Mouse (Mus musculus): ENCODE data around the gene Hist1h1e. TPM values are rescaled to one million over a fixed set of nuclear protein-coding genes. Genes with fewer than 3 reads are reported as not detected.

The Hist1h1e gene
- 10 to 100 TPM; 31.1 to 41.1 TPM for total RNA-seq (2021)
- long read RNA-seq, experiment 1, result 0 reads
- long read RNA-seq, experiment 2, result 0 reads

DNA sequence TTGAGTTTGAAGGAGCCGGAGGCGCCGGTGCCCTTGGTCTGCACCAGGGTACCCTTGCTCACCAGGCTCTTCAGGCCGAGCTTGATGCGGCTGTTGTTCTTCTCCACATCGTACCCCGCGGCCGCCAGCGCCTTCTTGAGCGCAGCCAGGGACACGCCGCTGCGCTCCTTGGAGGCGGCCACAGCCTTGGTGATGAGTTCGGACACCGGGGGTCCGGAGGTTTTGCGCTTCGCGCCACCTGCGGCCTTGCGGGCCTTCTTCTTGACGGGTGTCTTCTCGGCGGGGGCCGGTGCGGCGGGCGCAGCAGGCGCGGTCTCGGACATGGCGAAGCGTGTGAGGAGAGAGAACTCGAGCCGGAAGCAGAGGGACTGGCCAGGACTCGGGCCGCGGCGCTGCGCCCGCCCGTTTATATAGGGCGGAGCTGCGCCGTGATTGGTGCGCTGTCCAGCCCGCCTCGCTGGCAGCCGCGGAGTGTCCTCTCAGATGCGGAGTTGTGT, at the start of gene Hist1h1e:
Hist1h1e (minus strand) TSS at position 384 of the 497 bp plus-strand sequence.
- DNase-seq (ENCODE audit: low spot score), result peak; percentile 83

DNA sequence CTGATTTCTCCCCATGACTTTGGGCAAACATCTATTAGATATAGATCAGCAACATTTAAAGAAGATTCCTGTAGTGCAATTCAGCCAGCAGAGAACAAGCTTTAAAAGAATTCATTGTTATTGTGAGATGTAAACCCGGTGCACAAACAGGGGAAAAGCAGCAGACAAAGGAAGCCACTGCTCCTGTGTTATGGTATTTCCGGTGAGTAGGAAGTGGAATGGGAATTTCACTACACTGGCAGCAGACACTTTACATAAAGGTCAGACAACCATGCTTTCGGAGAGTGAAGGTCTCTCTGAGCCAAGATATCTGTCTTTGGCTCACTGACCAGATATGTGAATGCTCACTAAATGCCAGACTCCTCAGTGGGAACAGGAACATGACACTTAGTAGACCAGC, 40.2 kb upstream of the Hist1h1e start:
- no peak for DNase-seq (ENCODE audit: low spot score)

DNA sequence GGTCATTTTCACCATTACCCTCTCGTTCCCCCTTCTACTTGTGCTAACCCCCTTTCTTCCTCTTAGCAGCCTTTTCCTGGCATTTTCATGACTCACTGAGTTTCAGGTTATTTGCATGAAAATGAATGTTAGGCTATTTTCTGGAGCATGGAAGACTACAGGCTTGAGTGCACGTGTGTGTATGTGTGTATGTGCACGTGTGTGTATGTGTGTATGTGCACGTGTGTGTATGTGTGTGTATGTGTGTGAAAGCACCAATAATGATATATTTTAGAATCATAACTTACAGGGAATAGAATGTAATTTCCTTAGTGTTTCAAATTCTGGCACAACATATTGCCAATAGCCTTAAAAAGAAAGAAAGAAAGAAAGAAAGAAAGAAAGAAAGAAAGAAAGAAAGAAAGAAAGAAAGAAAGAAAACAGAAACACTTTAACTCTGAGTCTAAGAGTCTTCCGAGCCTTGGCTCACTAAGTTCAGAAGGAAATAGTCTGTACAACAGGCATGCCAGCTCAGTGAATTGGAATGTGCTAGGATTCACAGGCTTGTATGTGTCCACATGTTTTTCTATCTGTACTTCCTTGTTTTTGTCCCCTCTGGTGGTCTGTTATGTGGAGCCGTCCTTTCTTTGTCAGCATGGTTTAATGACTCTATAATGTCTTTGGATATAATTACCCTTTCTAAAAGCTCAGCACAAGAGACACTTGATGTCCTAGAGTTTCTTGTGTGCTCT, 37.4 kb upstream of the Hist1h1e start:
- no peak for DNase-seq (ENCODE audit: low spot score)

DNA sequence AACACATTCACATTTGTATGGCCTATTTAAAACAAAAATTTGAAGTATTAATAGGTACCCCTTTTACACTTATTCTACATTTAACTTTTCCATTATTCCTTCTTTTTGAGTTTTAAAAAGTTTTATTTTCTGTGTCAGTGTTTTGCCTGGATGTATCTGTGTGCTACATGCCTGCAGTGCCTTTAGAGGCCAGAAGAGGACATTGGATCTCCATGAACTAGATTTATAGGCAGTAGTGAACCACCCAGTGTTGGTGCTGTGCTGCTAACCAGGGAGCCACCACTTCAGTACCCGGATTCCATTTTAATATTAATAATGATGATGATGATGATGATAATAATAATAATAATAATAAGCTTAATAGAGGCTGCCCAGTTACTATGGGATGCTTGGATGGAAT, 8.3 kb upstream of the Hist1h1e start:
- DNase-seq (ENCODE audit: low spot score), result no peak

DNA sequence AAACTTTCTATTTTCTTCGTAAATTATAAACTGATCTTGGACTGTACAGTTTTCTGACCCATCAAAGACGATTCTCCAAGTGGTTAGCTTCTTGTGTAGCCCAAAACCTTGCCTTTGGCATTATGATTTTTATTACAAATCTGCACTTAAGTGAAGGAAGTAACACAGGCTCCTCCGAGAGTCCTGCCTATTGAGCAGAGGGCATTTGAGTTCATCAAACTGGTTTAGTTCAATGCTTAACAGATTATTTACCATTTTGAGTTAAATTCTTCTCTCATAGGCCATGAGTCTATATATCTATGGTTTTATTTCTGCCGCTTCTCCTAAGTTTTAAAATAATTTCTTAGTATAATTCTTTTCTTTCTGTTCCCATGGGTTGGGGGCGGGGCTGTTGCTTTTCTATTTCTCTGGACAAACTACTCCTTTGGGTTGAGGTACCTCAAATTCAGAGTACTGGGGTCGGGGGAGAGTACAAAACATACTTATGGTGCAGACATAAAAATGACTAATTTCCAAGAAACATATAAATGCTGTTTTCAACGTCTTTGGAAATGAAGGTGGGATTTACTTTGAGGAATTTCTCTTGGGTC, 598 bp upstream of the Hist1h1e start:
- no peak for DNase-seq (ENCODE audit: low spot score)

DNA sequence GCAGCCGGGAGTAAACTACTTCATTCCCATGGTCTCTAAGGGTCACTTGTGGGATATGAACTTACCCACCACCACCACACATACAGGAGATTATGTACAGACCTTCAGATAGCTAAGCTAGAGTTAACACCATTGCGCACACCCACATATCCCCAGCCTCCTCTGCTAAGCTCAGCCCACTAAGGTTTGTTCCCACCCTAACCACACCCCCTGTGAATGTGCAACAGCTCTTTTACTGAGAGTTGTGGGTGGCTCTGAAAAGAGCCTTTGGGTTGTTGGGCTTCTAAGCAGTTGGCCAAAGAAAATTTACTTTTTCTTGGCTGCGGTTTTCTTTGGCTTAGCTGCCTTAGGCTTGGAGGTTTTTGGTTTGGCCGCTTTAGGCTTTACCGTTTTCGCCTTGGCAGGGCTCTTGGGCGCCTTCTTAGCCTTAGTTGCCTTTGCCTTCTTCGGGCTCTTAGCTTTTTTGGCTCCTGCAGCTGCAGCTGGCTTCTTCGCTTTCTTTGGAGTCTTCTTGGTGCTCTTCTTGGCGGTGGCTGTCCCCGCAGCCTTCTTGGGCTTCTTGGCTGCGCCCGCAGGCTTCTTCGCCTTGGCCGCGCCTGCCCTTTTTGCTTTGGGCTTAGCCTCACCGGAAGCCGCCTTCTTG, 705 bp downstream of the Hist1h1e start:
- peak; percentile 76 for DNase-seq (ENCODE audit: low spot score)

DNA sequence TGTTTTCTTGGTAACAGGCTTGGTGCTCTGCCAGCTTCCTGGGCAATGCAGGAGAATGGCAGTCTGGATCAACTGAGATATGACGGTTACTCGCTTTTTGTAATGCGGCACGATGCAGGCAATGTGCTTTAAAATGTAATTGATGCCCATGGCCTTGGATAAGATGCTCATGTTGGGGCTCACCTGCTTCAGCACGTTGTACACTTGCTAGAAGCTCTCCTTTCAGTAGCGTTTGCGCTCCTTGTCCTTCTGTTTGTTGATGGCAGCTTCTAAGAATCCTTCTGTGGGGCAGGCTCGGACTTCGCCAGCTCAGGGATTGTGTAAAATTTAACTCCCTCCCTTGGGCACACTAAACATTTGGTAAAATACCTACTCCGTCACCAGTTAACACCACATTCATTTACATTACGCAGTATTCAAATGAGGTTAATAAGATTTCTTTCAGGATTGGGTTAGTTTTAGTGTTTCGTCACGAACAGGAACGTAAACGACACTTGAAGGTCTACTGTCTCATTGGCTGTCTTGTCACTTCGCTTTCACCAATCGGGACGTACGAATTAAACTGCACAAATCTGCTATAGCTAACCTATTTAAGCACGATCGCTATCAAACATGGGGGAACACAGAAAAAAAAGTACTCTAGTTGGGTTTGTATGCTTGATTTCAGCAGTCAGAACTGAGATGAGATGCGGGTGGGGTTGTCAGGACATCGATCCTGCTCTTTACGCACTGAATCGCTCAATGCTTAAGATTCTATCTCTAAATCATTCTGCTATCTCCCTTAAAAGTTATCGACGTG, 1.4 kb downstream of the Hist1h1e start, which contains the start of gene Hist1h2be:
Hist1h2be (minus strand) TSS at position 392 of the 799 bp plus-strand sequence.
- DNase-seq (ENCODE audit: low spot score), result peak; percentile 62

DNA sequence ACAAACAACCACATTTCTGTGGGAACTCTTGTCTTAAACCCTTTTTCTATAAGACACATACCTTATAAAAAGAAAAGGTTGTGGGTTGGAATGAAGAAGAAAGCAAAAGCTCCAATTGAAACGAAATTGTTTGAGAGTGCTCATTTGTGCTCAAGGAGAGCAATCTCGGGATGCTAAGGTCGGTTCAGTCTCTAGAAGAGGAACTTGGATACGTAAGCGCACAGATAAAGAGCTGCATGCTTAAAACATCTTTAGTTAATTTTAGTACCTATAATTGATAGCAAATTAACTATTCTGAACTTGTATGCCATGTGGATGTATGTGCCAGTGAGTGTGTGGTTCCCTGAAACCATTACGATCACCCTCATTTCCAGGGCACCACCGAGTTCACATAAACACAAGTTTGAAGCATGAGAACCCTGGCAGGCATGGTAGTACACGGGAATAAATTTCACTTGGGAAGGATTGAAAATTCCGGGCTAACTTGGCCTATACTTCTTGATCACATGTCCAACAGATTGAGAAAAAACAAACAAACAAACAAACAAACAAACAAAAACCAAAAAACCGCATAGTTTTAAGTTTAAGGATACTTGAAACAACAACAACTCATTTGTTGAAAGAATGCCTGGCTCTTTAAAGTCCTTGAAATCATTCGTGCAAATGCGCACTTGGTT, 2.2 kb downstream of the Hist1h1e start:
- DNase-seq (ENCODE audit: low spot score), result no peak

DNA sequence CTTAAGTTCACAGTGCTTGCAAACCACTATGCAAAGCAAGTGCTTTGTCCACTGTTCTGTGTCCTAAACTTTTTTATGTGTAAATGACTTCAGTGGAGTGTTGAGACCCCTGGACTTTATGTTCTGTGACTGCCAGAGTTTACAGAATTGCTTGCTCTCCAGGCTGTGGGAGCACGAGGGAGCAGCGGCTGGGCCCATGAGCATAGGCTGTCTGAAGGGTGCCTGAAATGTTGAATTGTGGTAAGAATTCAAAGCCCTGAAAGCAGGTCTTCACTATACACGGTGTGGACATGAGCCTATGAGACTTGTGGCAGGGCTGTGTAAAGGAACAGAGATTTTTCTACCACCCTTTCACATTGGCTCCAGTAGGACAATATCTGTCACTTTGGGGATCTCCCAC, 10.7 kb downstream of the Hist1h1e start:
- no peak for DNase-seq (ENCODE audit: low spot score)

DNA sequence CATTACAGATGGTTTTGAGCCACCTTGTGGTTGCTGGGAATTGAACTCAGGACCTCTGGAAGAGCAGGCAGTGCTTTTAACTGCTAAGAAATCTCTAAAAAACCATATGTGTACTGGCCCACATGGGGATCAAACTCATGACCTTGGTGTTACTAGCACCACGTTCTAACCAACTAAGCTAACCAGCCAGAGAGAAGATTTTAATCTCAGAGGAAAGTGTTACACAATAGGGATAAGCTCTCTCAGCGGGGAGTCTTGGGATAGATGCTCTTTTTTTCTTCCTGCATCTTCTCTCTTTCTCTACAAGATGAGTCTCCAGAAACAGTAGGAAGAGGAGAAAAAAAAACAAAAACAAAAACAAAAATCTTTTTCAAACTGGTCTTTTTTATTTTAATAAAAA, 12.0 kb downstream of the Hist1h1e start:
- no peak for DNase-seq (ENCODE audit: low spot score)

DNA sequence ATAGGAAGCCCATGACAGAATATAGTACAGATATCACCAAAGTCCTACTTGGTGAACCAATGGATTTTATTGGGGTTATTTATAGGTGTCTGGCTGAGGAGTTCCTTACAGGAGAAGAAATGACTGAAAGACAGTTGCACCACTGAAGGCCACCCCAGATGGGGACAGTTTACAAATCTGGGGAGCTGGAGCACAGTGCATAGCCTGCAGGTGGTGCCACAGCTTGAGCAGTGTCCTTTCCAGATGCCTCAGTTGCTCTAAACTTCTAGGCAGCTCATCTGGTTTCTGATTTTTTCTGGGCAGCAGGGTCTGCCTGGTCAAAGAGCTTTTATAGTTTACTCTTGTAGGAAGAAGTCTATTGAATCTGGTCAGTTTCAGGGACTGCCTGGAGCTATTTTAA, 12.5 kb downstream of the Hist1h1e start:
- no peak for DNase-seq (ENCODE audit: low spot score)

DNA sequence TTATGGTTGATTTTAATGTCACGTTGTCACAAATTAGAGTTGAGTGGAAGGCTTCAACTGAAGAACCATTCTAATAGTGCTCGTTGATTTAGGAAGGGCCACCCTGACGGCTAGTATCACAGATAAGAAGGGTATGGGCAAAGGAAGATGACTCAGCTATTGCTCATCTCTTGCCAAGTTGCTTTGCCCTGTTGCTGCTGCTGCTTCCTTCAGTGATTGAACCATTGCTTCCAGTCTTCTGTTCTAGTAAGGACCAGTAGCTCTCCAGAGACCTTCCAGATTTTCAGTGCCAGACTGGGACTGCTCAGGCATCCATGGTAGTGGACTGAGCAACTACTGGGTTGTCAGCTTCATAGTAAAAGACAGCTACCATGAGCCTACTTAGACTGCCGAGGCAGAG, 13.1 kb downstream of the Hist1h1e start:
- DNase-seq (ENCODE audit: low spot score), result no peak

DNA sequence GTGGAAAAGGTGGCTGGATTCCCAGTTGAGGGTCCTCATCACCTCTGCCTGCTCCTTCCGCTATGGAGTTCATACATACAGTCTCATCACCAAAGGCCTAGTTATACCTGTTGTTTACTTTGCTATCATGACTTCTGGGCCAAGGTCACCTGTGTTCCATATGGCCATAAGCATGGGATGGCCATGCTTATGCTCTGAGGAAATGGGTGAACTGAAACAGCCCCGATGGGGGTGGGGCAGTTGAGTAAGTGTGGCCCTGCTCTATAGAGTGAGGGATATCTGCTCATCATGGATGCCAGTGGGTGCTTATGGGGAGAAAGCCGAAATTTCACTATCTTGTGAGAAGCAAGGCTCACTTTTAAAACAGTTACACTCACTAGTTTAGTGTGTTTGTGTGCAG, 17.3 kb downstream of the Hist1h1e start:
- no peak for DNase-seq (ENCODE audit: low spot score)

DNA sequence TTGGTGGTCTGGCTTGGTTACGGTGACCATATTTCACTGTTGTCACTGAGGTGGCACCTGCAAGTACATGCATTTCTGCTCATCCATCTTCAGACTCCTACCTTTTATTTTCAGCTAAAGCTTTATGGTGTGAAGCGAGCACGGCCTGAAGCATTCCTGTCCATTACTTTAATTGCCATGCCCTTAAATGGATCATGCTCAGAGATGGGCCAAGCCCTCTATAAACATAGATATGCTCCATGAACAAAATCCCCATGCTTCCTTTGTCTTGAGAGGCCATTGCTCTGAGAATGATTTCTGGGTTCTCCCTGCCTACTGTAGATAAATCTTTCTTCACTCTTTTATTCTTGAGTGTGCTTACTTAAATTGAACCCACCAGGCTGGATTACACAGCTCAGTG, 17.9 kb downstream of the Hist1h1e start:
- DNase-seq (ENCODE audit: low spot score), result no peak

DNA sequence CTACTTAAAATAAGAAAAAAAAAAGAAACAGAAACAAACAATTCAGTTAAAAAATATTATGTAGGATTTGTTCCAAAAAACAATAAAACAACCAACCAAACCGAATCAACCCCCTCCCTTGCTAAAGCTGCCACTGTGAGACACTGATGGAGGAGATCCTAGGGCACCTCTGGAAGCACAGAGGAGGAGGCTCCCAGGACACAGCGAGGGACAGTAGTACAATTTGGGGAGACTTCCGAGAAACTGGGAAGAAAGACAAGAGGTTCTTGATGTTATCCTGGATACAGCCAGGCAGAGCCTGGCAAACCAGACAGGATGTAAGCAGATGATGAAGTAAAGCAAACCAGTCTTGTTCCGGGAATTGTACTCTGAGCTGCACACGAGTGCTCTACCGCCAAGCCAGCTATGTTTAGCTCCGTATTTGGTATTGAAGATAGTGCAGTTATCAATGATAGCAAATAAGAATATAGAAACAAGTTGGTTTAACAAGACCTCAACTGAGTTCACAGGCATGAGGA, 19.1 kb downstream of the Hist1h1e start:
- no peak for DNase-seq (ENCODE audit: low spot score)

DNA sequence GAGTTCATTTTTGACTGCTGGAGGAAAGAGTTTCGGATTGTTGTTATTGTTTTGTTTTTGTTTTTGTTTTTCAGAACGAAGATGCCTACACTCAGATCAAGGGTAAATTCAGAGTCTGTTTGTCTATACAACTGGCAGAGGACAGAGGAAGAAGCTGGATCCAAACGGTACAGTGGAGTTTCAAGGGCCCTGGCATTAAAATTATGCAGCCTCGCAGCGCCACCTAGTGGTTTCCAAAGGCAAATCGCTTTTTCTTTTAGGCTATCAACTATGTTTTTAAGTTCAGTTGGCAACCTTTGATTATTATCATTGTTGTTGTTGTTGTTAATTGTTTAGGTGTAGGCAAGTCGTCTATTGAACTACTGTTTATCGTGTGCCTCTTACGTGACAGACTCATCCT, 24.4 kb downstream of the Hist1h1e start:
- peak; percentile 80 for DNase-seq (ENCODE audit: low spot score)

DNA sequence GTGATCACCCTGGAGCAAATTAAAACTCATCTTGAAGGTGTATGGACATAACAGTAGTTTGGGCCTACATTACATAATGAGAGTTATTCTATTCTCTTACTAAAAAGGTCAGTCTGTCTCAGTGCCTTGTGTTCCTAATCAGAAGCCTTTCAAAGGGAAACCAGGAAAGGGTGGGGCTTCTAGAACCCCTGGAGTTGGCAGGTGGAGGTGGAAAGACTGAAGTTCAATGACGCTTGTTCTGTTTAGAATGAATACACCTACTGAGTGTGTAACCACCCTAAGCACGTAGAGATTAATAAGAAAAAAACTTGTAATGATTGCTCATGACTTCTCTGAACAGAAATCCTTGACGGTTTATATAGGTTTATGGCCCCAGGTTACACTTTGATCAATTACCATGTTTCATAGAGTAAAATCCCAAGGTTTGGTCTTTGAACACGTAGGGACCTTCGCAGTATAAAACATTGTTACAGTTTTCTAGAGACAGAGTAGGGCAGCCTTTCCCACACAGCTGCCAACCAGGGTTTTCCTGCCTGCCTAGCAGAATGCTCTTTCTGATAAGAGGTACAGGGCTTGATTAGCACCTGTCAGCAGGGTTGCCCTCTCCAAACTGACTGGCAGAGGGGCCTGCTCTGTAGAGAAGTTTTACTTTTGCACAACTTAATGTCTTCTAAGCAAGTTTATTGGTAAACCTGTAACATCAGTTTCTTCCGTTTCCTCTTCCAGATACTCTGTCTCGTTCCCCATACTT, 26.6 kb downstream of the Hist1h1e start:
- DNase-seq (ENCODE audit: low spot score), result no peak

DNA sequence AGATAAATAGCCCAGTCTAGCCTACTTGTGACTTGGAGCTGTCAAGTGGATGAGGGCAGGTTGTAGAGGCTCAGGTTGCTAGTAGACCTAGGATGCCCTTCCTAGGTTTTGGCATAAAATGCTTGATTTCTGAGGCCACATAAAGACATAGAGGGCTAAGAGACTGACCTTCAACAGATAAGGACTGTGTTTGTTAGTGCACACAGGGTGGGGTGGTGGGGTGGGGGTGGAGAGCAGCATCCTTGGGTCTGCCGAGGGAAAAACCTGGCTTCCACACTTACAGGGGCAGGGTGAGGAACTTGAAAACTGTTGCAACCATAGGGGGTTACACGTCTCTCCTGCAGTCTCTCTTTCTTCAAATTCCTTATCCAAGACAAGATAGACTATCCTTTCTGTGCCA, 27.2 kb downstream of the Hist1h1e start:
- no peak for DNase-seq (ENCODE audit: low spot score)

DNA sequence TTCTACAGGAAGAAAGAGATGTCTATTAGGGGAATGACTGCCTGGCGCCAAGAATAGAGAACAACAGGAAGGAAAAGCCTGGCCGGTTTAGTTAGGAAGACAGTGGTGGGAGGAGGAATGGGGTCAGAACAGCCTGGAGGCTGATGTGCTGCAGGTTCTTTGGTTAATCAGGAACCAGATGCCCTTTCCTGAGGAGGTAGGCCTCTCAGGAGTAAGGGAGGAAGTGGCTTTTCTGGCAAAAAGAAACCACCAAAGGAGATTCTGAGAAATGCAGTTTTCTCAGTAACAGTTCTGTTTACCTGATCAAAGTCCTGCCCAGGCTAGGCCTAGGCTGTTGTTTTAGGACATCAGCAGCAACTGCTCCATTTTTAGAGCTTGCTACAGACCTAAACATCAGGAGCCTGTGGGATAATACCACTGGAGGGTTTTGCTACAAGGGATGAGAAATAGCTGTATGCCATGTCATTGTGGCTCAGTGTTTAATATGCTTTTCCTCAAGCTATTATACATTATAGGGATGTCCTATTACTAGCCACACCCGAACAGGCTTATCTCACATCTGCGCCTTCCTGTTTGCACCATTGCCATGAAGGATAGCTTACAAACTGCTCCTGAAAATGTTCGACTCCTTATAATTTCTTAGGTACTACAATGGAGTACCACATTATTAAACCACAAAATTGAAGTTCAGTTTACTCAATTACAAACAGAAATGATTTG, 29.1 kb downstream of the Hist1h1e start:
- DNase-seq (ENCODE audit: low spot score), result no peak
